Mouse (Mus musculus): ENCODE results near the gene H2-T24. TPM values are rescaled to one million over a fixed set of nuclear protein-coding genes. Genes with fewer than 3 reads are reported as not detected.
"Not testable (repeated sequence)": the region's sequence is repeated elsewhere in the genome, so short reads cannot be mapped to it uniquely, and the experiment has no call there.

H2-T24 gene
- polyA plus RNA-seq, 1 experiment from 2014 or later, result 4.1 TPM

GRCm38 (mm10) chr17:36021309-36021708 lies 949 bp upstream of the H2-T24 start:
- 91% methylated on average over 1 of the region's 1 CpGs for WGBS
- Histone ChIP-seq H3K9me3 (no peaks in the 10 kb centered on the region), H3K4me1 (peaks cover 6% of the 10 kb centered on the region), H3K27ac (replicated peaks) (no peak overlapping the region), H3K27me3 (no peaks in the 10 kb centered on the region), H3K4me3 (no peak overlapping the region), H3K36me3 (no peaks in the 10 kb centered on the region), H3K4me2 (replicated peaks) (no peak overlapping the region), H3K9ac (replicated peaks) (no peak overlapping the region)
- ATAC-seq (ENCODE audit: low FRiP score, low read depth), result no peak

- H3K4me2 ChIP-seq (replicated peaks), result no peak overlapping the region
- peaks cover 11% of the 10 kb centered on the region for H3K36me3 ChIP-seq
- H3K27ac ChIP-seq (replicated peaks), result no peak overlapping the region
- no peak overlapping the region for H3K4me3 ChIP-seq
- H3K27me3 ChIP-seq, result no peaks in the 10 kb centered on the region
- no peaks in the 10 kb centered on the region for H3K9me3 ChIP-seq
- H3K4me1 ChIP-seq, result peaks cover 6% of the 10 kb centered on the region
- ATAC-seq (ENCODE audit: low FRiP score, low read depth), result no peak
- no peak overlapping the region for H3K9ac ChIP-seq (replicated peaks)
- WGBS, result 79% methylated on average over 3 of the region's 3 CpGs
These were observed 841 bp downstream of the H2-T24 start for GRCm38 (mm10) chr17:36019519-36019918.

DNA sequence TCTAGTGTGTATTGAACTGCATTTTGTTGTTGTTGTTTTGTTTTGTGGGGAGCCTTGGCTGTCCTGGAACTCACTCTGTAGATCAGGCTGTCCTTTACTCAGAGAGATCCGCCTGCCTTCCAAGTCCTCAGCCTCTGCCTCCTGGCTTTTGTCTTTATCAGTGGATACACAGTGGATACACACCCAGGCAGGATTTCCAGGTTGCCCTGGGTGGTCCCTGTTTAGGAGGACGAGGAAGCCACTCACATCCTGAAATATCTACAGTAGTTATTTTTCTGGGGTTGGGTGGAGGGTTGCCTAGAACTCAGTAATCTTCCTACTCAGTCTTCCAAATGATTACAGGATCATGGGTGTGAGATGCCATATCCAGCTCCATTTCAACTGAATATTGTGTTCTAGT lies 1.4 kb downstream of the H2-T24 start:
- ATAC-seq (ENCODE audit: low FRiP score, low read depth), result no peak
- Histone ChIP-seq H3K36me3 (peaks cover 16% of the 10 kb centered on the region), H3K4me2 (replicated peaks) (no peak overlapping the region), H3K9me3 (no peaks in the 10 kb centered on the region), H3K4me1 (peaks cover 6% of the 10 kb centered on the region), H3K27ac (replicated peaks) (no peak overlapping the region), H3K4me3 (no peak overlapping the region), H3K27me3 (no peaks in the 10 kb centered on the region), H3K9ac (replicated peaks) (no peak overlapping the region)
- 67% methylated on average over 2 of the region's 2 CpGs for WGBS

DNA sequence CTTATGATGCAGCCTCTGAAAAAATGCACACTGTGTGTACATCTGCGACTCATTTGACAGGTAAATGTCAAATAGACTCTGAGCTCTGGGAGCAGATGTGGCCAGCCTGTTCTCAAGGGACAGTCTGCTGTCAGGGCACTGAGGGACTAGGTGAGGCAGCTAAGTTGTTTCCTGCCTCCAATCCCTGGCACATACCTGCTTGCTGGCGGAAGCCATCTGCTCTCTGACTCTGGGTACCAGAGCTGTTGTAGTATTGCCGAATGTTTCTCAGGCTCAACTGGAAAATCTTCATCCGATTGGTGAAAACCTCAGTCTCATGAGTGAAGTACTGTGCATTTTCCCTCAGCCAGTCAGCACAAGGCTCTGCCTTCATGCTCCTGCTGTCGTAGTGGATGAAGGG lies 3.3 kb downstream of the H2-T24 start:
- H3K9ac ChIP-seq (replicated peaks), result no peak overlapping the region
- ATAC-seq (ENCODE audit: low FRiP score, low read depth), result no peak
- H3K27ac ChIP-seq (replicated peaks), result no peak overlapping the region
- 94% methylated on average over 5 of the region's 5 CpGs for WGBS
- peaks cover 16% of the 10 kb centered on the region for H3K36me3 ChIP-seq
- H3K4me3 ChIP-seq, result no peak overlapping the region
- H3K4me2 ChIP-seq (replicated peaks), result no peak overlapping the region
- peaks cover 6% of the 10 kb centered on the region for H3K4me1 ChIP-seq
- H3K27me3 ChIP-seq, result no peaks in the 10 kb centered on the region
- no peaks in the 10 kb centered on the region for H3K9me3 ChIP-seq

DNA sequence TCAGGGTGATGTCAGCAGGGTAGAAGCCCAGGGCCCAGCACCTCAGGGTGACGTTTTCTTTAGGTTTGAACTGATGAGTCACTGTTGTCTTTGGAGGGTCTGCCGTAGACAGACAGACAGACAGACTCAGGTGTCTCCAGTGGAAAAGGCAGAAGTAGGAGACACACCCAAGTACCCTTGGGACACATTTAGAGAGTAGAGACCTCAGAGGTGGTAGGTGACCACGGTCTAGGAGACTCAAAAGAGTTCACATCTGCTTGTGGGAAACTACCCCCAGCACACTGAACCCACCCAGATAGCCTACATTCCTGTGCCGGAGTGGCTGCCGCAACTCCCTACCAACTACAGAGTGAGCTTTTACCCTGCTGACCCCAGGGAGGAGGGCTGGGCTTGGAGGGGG lies 5.4 kb downstream of the H2-T24 start:
- ATAC-seq (ENCODE audit: low FRiP score, low read depth), result no peak
- Histone ChIP-seq H3K9ac (replicated peaks) (no peak overlapping the region), H3K27ac (replicated peaks) (no peak overlapping the region), H3K4me3 (no peak overlapping the region), H3K36me3 (peaks cover 16% of the 10 kb centered on the region), H3K27me3 (no peaks in the 10 kb centered on the region), H3K4me2 (replicated peaks) (no peak overlapping the region), H3K4me1 (no peaks in the 10 kb centered on the region), H3K9me3 (no peaks in the 10 kb centered on the region)
- WGBS, result 94% methylated on average over 5 of the region's 5 CpGs

DNA sequence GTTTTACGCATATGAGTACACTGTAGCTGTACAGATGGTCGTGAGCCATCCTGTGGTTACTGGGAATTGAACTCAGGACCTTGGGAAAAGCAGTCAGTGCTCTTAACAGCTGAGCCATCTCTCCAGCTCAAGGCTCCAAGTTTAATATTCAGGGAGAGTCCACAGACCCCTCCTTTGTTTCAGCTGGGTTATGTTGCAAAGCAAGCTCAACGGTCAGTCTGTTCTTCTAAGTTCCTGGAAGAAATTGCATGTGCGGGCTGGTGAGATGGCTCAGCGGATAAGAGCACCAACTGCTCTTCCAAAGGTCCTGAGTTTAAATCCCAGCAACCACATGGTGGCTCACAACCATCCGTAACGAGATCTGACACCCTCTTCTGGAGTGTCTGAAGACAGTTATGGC lies 16.0 kb downstream of the H2-T24 start:
- not testable (repeated sequence) for H3K27me3 ChIP-seq; H3K4me1 ChIP-seq; H3K4me2 ChIP-seq (replicated peaks); H3K9me3 ChIP-seq; H3K27ac ChIP-seq (replicated peaks); H3K9ac ChIP-seq (replicated peaks); ATAC-seq (ENCODE audit: low FRiP score, low read depth); H3K4me3 ChIP-seq
- peaks cover 14% of the 10 kb centered on the region for H3K36me3 ChIP-seq
- 96% methylated on average over 7 of the region's 7 CpGs for WGBS

DNA sequence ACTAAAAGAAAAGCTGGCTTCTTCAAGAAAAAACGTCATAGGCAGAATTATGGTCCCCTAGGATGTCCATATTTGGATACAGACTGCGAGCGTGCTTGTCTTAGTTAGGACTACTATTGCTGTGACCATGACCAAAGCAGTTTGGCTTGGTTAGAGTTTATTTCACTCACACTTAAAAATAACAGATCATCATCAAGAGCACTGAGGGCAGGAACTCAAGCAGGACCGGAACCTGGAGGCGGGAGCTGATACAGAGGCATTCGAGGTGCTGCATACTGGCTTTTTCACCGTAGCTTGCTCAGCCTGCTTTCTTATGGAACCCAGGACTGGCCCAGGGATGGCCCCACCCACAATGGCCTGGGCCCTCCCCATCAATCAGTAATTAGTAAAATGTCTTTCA lies 17.0 kb downstream of the H2-T24 start:
- Histone ChIP-seq H3K4me1 (no peaks in the 10 kb centered on the region), H3K9me3 (0 out of 2 replicates have a peak, but pooled peaks cover 3% of the 10 kb centered on the region), H3K27me3 (no peaks in the 10 kb centered on the region), H3K27ac (replicated peaks) (no peak overlapping the region), H3K9ac (replicated peaks) (no peak overlapping the region), H3K4me3 (no peak overlapping the region), H3K36me3 (peaks cover 14% of the 10 kb centered on the region), H3K4me2 (replicated peaks) (no peak overlapping the region)
- WGBS, result 97% methylated on average over 7 of the region's 7 CpGs
- ATAC-seq (ENCODE audit: low FRiP score, low read depth), result no peak

- Histone ChIP-seq H3K27me3 (no peaks in the 10 kb centered on the region), H3K4me1 (peaks cover 9% of the 10 kb centered on the region), H3K4me2 (replicated peaks) (no peak overlapping the region), H3K27ac (replicated peaks) (no peak overlapping the region), H3K9me3 (0 out of 2 replicates have a peak, but pooled peaks cover 3% of the 10 kb centered on the region), H3K36me3 (peaks cover 13% of the 10 kb centered on the region), H3K4me3 (no peak overlapping the region), H3K9ac (replicated peaks) (no peak overlapping the region)
- 96% methylated on average over 6 of the region's 6 CpGs for WGBS
- no peak for ATAC-seq (ENCODE audit: low FRiP score, low read depth)
These were observed 18.4 kb downstream of the H2-T24 start for GRCm38 (mm10) chr17:36001966-36002365.

- Histone ChIP-seq H3K9ac (replicated peaks) (no peak overlapping the region), H3K27ac (replicated peaks) (no peak overlapping the region), H3K4me2 (replicated peaks) (no peak overlapping the region), H3K27me3 (no peaks in the 10 kb centered on the region), H3K36me3 (peaks cover 8% of the 10 kb centered on the region; the same call in 1 of the 2 replicates), H3K4me3 (no peak overlapping the region), H3K4me1 (peaks cover 10% of the 10 kb centered on the region), H3K9me3 (0 out of 2 replicates have a peak, but pooled peaks cover 3% of the 10 kb centered on the region)
- no peak for ATAC-seq (ENCODE audit: low FRiP score, low read depth)
- 95% methylated on average over 12 of the region's 12 CpGs for WGBS
These were observed 19.1 kb downstream of the H2-T24 start for GRCm38 (mm10) chr17:36001121-36001897.

DNA sequence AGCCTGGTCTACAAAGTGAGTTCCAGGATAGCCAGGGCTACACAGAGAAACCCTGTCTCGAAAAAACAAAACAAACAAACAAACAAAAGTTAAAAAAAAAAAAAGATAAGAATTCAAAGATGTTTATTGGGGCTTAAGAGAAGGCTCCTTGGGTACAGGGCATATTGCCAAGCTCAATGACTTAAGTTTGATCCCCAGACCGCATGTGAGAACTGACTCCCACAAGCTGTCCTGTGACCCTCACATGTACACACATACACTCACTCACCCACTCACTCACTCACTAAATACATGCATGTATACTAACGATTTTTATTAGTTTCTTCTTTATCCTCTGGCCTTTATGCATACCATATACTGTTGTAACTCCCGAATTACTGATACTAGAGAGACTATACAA lies 20.0 kb downstream of the H2-T24 start:
- no peak for ATAC-seq (ENCODE audit: low FRiP score, low read depth)
- Histone ChIP-seq H3K4me3 (no peak overlapping the region), H3K9ac (replicated peaks) (no peak overlapping the region), H3K9me3 (no peaks in the 10 kb centered on the region), H3K27ac (replicated peaks) (no peak overlapping the region), H3K4me2 (replicated peaks) (no peak overlapping the region), H3K36me3 (no peaks in the 10 kb centered on the region; the same call in 1 of the 2 replicates), H3K27me3 (no peaks in the 10 kb centered on the region), H3K4me1 (peaks cover 17% of the 10 kb centered on the region)
- 89% methylated on average over 4 of the region's 4 CpGs for WGBS

DNA sequence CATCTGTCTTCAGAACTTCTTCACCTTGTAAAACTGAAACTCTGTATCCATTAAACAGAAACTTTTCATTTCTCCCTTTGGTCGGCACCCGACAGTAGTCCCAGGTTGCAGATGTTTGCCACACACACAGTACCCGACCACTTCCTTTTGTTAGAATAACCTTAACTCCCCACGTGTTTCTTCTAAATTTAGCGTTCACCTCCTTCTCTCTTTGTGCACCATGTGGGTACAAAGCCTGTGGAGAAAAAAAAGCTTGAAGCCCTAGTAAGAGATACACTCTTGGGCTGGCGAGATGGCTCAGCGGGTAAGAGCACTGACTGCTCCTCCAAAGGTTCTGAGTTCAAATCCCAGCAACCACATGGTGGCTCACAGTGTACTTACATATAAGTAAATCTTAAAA lies 21.0 kb downstream of the H2-T24 start:
- no peak overlapping the region for H3K9ac ChIP-seq (replicated peaks)
- 93% methylated on average over 7 of the region's 7 CpGs for WGBS
- no peak overlapping the region for H3K4me3 ChIP-seq
- H3K4me1 ChIP-seq, result peaks cover 24% of the 10 kb centered on the region
- H3K27ac ChIP-seq (replicated peaks), result no peak overlapping the region
- H3K36me3 ChIP-seq, result no peaks in the 10 kb centered on the region
- H3K4me2 ChIP-seq (replicated peaks), result no peak overlapping the region
- H3K27me3 ChIP-seq, result no peaks in the 10 kb centered on the region
- ATAC-seq (ENCODE audit: low FRiP score, low read depth), result no peak
- H3K9me3 ChIP-seq, result no peaks in the 10 kb centered on the region

DNA sequence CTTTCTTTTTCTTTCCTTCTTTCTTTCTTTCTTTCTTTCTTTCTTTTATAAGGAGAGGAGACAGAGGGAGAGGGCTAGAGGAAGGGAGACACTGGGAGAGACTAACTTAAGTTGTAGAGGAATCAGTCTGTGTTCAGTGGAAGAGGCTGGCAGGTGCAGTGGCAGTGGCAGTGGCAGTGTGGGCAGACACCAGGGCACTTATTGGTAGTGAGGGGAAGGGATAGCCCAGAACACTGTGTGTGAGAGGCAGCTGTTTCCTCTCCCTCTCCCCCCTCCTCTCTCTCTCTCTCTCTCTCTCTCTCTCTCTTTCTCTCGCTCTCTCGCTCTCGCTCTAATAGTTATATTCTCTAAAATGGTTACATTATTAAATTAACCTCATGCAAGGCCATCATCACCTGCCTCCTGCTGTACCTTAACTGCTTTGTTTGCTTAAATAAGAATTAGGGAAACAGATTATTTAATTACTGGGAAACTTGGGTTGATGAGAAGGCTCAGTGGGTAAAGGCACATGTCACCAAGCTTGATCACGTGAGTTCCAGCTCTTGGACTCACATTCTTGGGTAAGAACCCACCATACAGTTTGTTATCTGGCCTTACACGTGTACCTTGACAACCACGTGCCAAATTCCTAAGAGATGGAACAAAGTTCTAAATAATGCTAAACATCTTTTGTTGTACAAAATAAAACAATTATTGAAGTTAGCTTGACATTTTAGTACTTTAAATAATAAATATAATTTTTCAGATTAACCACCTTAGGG lies 21.6 kb downstream of the H2-T24 start:
- Histone ChIP-seq H3K9ac (replicated peaks) (no peak overlapping the region), H3K9me3 (no peaks in the 10 kb centered on the region), H3K36me3 (no peaks in the 10 kb centered on the region), H3K4me1 (peaks cover 24% of the 10 kb centered on the region), H3K4me2 (replicated peaks) (no peak overlapping the region), H3K27ac (replicated peaks) (no peak overlapping the region), H3K4me3 (no peak overlapping the region), H3K27me3 (no peaks in the 10 kb centered on the region)
- no peak for ATAC-seq (ENCODE audit: low FRiP score, low read depth)
- WGBS, result 90% methylated on average over 6 of the region's 6 CpGs
